Mouse (Mus musculus) MEL (cell line): ENCODE results near the gene Mmgt2. TPM values are rescaled to one million over a fixed set of nuclear protein-coding genes. Genes with fewer than 3 reads are reported as not detected.

ENCODE experiments used
- DNase-seq: peaks from one replicate; pipeline ENCODE4 v3.0.0; 2011; ENCODE audit warnings: low read depth, low spot score
- H3K27ac ChIP-seq: 2 replicates; pipeline ENCODE4 v1.5.1; 2012; ENCODE audit warnings: low read depth, mild to moderate bottlenecking, control low read depth, low read length, moderate library complexity; ENCODE audit not compliant: control insufficient read depth
- H3K27me3 ChIP-seq, 2 experiments: fragments of 150-350 bp in 1 of 2; sonication (generic) in 1 of 2; 2 replicates each; pipeline ENCODE4 v1.6.1; 2012; ENCODE audit warnings: low read length in 2 of 2, mild to moderate bottlenecking in 2 of 2, improper control_type of control experiment in 1 of 2, moderate library complexity in 1 of 2; ENCODE audit not compliant: insufficient read depth in 2 of 2, control insufficient read depth in 1 of 2
- H3K36me3 ChIP-seq, 2 experiments: 2 replicates each; pipeline ENCODE4 v1.6.1; 2012 to 2014; ENCODE audit warnings: low read length in 2 of 2, improper control_type of control experiment in 1 of 2, inconsistent platforms in 1 of 2, mild to moderate bottlenecking in 1 of 2; ENCODE audit not compliant: insufficient read depth in 2 of 2, control insufficient read depth in 1 of 2
- H3K4me1 ChIP-seq, 2 experiments: fragments of 150-350 bp in 1 of 2; sonication (generic) in 1 of 2; 2 replicates each; pipeline ENCODE4 v1.6.1; 2012; ENCODE audit warnings: low read length in 2 of 2, improper control_type of control experiment in 1 of 2, mild to moderate bottlenecking in 1 of 2; ENCODE audit not compliant: insufficient read depth in 2 of 2, control insufficient read depth in 1 of 2
- H3K4me3 ChIP-seq, 2 experiments: fragments of 150-350 bp in 1 of 2; sonication (generic) in 1 of 2; 2 replicates each; pipeline ENCODE4 v1.5.1; 2012; ENCODE audit warnings: low read depth in 2 of 2, low read length in 2 of 2, mild to moderate bottlenecking in 2 of 2, moderate library complexity in 2 of 2, control low read depth in 1 of 2, improper control_type of control experiment in 1 of 2; ENCODE audit not compliant: control insufficient read depth in 1 of 2, insufficient read depth in 1 of 2
- H3K79me2 ChIP-seq: 2 replicates; pipeline ENCODE4 v1.6.1; 2012; ENCODE audit warnings: mild to moderate bottlenecking, low read length, moderate library complexity; ENCODE audit not compliant: control insufficient read depth, poor library complexity, insufficient read depth
- H3K9ac ChIP-seq: 2 replicates; pipeline ENCODE4 v1.6.1; 2012; ENCODE audit warnings: low read depth, mild to moderate bottlenecking, control low read depth, low read length, moderate library complexity; ENCODE audit not compliant: control insufficient read depth, poor library complexity, severe bottlenecking
- H3K9me3 ChIP-seq: fragments of 150-350 bp; sonication (generic); replicated peaks from 2 replicates; pipeline ENCODE4 v1.6.1; 2012; ENCODE audit warnings: mild to moderate bottlenecking, low read length, improper control_type of control experiment, moderate library complexity; ENCODE audit not compliant: insufficient read depth
- BHLHE40 ChIP-seq: IDR thresholded peaks from 2 replicates; pipeline ENCODE4 v1.6.1; 2012; ENCODE audit warnings: low read depth, mild to moderate bottlenecking, inconsistent platforms, low read length, improper control_type of control experiment, borderline replicate concordance
- CHD2 ChIP-seq: IDR thresholded peaks from 2 replicates; pipeline ENCODE4 v1.6.1; 2011; ENCODE audit warnings: low read length, improper control_type of control experiment
- ELF1 ChIP-seq: IDR thresholded peaks from 2 replicates; pipeline ENCODE4 v1.6.1; 2014; ENCODE audit warnings: low read depth, mild to moderate bottlenecking, inconsistent platforms, low read length, improper control_type of control experiment, moderate library complexity
- EP300 ChIP-seq, 2 experiments: IDR thresholded peaks; 2 replicates each; pipeline ENCODE4 v1.6.1; 2011; ENCODE audit warnings: improper control_type of control experiment in 2 of 2, low read length in 2 of 2, low read depth in 1 of 2, mild to moderate bottlenecking in 1 of 2
- ETS1 ChIP-seq: IDR thresholded peaks from 2 replicates; pipeline ENCODE4 v1.6.1; 2012; ENCODE audit warnings: low read depth, mild to moderate bottlenecking, inconsistent platforms, low read length, improper control_type of control experiment, moderate library complexity
- GABPA ChIP-seq: IDR thresholded peaks from 2 replicates; pipeline ENCODE4 v1.6.1; 2012; ENCODE audit warnings: low read depth, mild to moderate bottlenecking, inconsistent platforms, low read length, improper control_type of control experiment, moderate library complexity
- GATA1 ChIP-seq: IDR thresholded peaks from 2 replicates; pipeline ENCODE4 v1.6.1; 2011; ENCODE audit warnings: low read depth, low read length, improper control_type of control experiment
- HCFC1 ChIP-seq: IDR thresholded peaks from 2 replicates; pipeline ENCODE4 v1.6.1; 2012; ENCODE audit warnings: low read depth, mild to moderate bottlenecking, inconsistent platforms, low read length, improper control_type of control experiment, moderate library complexity
- JUND ChIP-seq: IDR thresholded peaks from 2 replicates; pipeline ENCODE4 v1.6.1; 2011; ENCODE audit warnings: low read depth, mild to moderate bottlenecking, improper control_type of control experiment, low read length
- MAX ChIP-seq: IDR thresholded peaks from 2 replicates; pipeline ENCODE4 v1.6.1; 2011; ENCODE audit warnings: low read length, improper control_type of control experiment
- MAZ ChIP-seq: IDR thresholded peaks from 2 replicates; pipeline ENCODE4 v1.6.1; 2012; ENCODE audit warnings: low read depth, mild to moderate bottlenecking, inconsistent platforms, low read length, improper control_type of control experiment
- MXI1 ChIP-seq: IDR thresholded peaks from 2 replicates; pipeline ENCODE4 v1.6.1; 2011; ENCODE audit warnings: mild to moderate bottlenecking, low read depth, low read length, improper control_type of control experiment
- MYC ChIP-seq: IDR thresholded peaks from 2 replicates; pipeline ENCODE4 v1.6.1; 2011; ENCODE audit warnings: low read depth, mild to moderate bottlenecking, low read length, improper control_type of control experiment, moderate library complexity
- NRF1 ChIP-seq: IDR thresholded peaks from 2 replicates; pipeline ENCODE4 v1.6.1; 2014; ENCODE audit warnings: low read depth, mild to moderate bottlenecking, inconsistent platforms, low read length, improper control_type of control experiment, moderate library complexity; ENCODE audit not compliant: poor library complexity, insufficient read depth, severe bottlenecking
- POLR2AphosphoS2 ChIP-seq: IDR thresholded peaks from 2 replicates; pipeline ENCODE4 v1.6.1; 2011; ENCODE audit warnings: low read length, improper control_type of control experiment
- RAD21 ChIP-seq: IDR thresholded peaks from 2 replicates; pipeline ENCODE4 v1.6.1; 2011; ENCODE audit warnings: mild to moderate bottlenecking, low read depth, low read length, improper control_type of control experiment
- RCOR1 ChIP-seq: IDR thresholded peaks from 2 replicates; pipeline ENCODE4 v1.6.1; 2012; ENCODE audit warnings: low read depth, mild to moderate bottlenecking, inconsistent platforms, low read length, improper control_type of control experiment
- SIN3A ChIP-seq: IDR thresholded peaks from 2 replicates; pipeline ENCODE4 v1.6.1; 2012; ENCODE audit warnings: low read length, improper control_type of control experiment, inconsistent platforms
- TBP ChIP-seq: IDR thresholded peaks from 2 replicates; pipeline ENCODE4 v1.8.0; 2011; ENCODE audit warnings: low read depth, low read length, improper control_type of control experiment
- TCF12 ChIP-seq: IDR thresholded peaks from 2 replicates; pipeline ENCODE4 v1.6.1; 2014; ENCODE audit warnings: low read depth, mild to moderate bottlenecking, inconsistent platforms, low read length, improper control_type of control experiment, moderate library complexity
- USF1 ChIP-seq: IDR thresholded peaks from 2 replicates; pipeline ENCODE4 v1.6.1; 2014; ENCODE audit warnings: low read depth, mild to moderate bottlenecking, inconsistent platforms, low read length, improper control_type of control experiment, moderate library complexity
- ZC3H11A ChIP-seq: IDR thresholded peaks from 2 replicates; pipeline ENCODE4 v1.6.1; 2012; ENCODE audit warnings: low read depth, mild to moderate bottlenecking, inconsistent platforms, low read length, improper control_type of control experiment
- polyA plus RNA-seq, 2 experiments: library from polyadenylated mRNA; stranded (reverse) in 1 of 2; unstranded in 1 of 2; fragments of >175 nt in 1 of 2; fragments of >200 nt in 1 of 2; gene quantifications; 2 replicates each; pipeline versions ENCODE4 v1.2.1 to v1.2.4; 2012; ENCODE audit warnings: low replicate concordance in 2 of 2, low read depth in 1 of 2; ENCODE audit not compliant: insufficient read length in 2 of 2, insufficient read depth in 1 of 2, missing spikeins in 1 of 2
- total RNA-seq: library from RNA; depleted of rRNA; stranded (reverse); fragments of 300-350 nt; gene quantifications from 2 replicates; pipeline ENCODE4 v1.2.3, GENCODE M21; 2012

Mmgt2 gene
- total and polyA plus RNA-seq, 3 experiments: 24.1 to 51.9 TPM; not detected in 1

DNA sequence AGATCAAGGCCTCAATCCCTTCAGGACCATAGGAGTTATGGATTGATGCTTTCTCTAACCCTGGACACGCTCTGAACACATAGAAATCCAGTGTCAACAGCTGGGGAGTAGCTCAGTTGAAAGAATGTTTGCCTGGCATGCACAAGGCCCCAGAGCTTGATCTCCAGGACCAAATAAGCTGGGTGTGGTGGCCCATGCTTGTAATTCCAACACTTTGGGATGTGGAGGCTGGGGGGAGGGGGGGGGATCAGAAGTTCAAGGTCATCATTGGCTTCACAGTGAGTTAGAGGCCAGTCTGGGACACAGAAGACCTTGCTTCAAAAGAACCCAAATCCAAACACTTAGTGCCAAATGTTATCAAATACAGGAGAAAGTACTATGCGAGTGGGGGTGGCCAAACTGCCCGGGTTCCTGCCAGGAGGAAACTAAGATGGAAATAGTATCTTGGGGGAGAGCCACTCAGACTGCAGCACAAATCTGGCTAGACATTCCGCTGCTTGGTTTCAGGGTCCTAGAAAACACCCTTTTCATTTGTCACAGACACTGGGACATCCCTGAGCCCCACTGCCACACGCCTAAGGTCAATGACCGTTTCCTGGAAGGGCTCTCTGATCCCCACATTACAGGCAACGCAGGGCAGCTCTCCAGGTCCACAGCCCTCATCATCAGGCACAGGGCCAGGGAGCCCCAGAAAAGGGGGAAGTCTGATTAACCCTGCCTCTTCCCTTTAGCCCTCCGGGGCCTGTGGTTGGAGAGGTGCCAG lies 2.6 kb upstream of the Mmgt2 start:
- Histone ChIP-seq H3K27me3 (no peaks in the 10 kb centered on the region), H3K79me2 (peaks cover 7% of the 10 kb centered on the region), H3K4me3 (peak overlapping the region; percentile 3 to 87; a peak in 3 of 4 replicates), H3K36me3 (peaks cover 0 to 28% of the 10 kb centered on the region in 2 experiments; a peak in 3 of 4 replicates), H3K9ac (peak overlapping the region; percentile 6; the same call in 1 of the 2 replicates), H3K27ac (peak overlapping the region; percentile 59), H3K4me1 (peaks cover 20 to 37% of the 10 kb centered on the region in 2 experiments), H3K9me3 (no peaks in the 10 kb centered on the region)
- peak; percentile 94 for DNase-seq
- TF ChIP-seq NRF1 (no peak), MAX (0 out of 2 replicates have a peak, but pooled peaks have one; percentile 46), RCOR1 (peak; percentile 15; the same call in 1 of the 2 replicates), SIN3A (peak; percentile 84), TCF12 (0 out of 2 replicates have a peak, but pooled peaks have one; percentile 44), MAZ (peak; percentile 85), HCFC1 (0 out of 2 replicates have a peak, but pooled peaks have one; percentile 28), MXI1 (peak; percentile 64; the same call in 1 of the 2 replicates), EP300 (IDR thresholded peaks at IDR 0.05; ENCODE audit: low read depth in 1 of 2, low read length in 2 of 2) (peak; percentile 64 to 86), ETS1 (peak; percentile 66; the same call in 1 of the 2 replicates), GABPA (no peak)

DNA sequence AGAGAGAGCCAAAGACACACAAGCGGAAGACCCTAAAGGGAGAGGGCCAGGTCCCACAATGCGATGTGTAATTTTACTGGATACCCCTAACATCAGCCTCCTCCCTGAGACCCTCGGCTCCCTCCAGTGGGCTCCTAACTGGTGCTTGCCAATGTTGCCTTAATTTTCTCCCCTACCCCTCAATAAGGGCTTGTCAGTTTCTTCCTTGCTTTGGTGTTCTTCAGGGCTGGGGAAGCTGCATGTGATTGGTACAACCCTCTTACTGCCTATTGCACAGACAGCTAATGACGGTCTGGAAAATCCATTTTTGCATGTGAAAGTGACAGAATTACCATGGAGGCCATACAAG lies 2.0 kb upstream of the Mmgt2 start:
- Histone ChIP-seq H3K9me3 (no peaks in the 10 kb centered on the region), H3K4me1 (peaks cover 20 to 37% of the 10 kb centered on the region in 2 experiments), H3K4me3 (peak overlapping the region; percentile 14 to 87), H3K36me3 (peaks cover 0 to 28% of the 10 kb centered on the region in 2 experiments; a peak in 3 of 4 replicates), H3K9ac (peak overlapping the region; percentile 23), H3K27ac (peak overlapping the region; percentile 59), H3K27me3 (no peaks in the 10 kb centered on the region), H3K79me2 (peaks cover 7% of the 10 kb centered on the region)
- no peak for DNase-seq
- TF ChIP-seq SIN3A: peak; percentile 52
- no peak for TF ChIP-seq CHD2
- no peak for TF ChIP-seq POLR2AphosphoS2
- 0 out of 2 replicates have a peak, but pooled peaks have one; percentile 23 for TF ChIP-seq TBP
- peak; percentile 6; the same call in 1 of the 2 replicates for TF ChIP-seq MXI1
- no peak for TF ChIP-seq ZC3H11A
- 0 out of 2 replicates have a peak, but pooled peaks have one; percentile 55 for TF ChIP-seq ELF1
- no peak for TF ChIP-seq USF1
- TF ChIP-seq GABPA: no peak
- TF ChIP-seq BHLHE40: 0 out of 2 replicates have a peak, but pooled peaks have one; percentile 30
- no peak for TF ChIP-seq GATA1
- peak; percentile 35; the same call in 1 of the 2 replicates for TF ChIP-seq JUND
- no peak for TF ChIP-seq RAD21
- TF ChIP-seq MYC: peak; percentile 64; the same call in 1 of the 2 replicates
